Mouse (Mus musculus): ENCODE measurements at regions not wholly inside any gene's neighbourhood (a gene's known extent, or its start where the extent isn't known, plus 50 kb on each side); places are given as distances from the start of the nearest gene placed in this dataset.
A peak's percentile ranks its signal among the peaks of the same experiment; 100 is the strongest.

DNA sequence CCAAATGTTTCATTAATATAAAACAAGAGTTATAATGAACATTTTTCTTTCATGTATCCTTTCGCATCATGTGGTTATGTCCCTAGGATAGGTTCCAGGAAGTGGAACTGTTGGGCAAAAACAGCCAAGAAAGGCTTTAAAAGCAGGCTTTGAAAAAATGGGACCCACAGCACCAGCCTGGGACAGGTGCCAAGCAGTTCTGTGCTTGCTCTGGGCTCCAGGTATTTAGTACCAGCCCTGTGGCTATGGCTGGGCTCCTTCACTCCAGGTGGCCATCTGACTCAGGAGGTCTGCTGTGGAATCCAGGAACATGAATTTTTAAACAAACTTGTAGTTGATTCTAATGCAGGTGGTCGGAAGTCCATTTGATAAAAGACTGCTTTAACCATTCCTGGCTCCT, 119.8 kb upstream of the Adpgk start:
- Histone ChIP-seq H3K27ac (ENCODE audit: low read depth, low read length) (no peak overlapping the region), H3K4me3 (ENCODE audit: low read depth, low read length) (no peak overlapping the region), H3K9ac (ENCODE audit: low read depth, low read length) (no peak overlapping the region), H3K9me3 (ENCODE audit: control insufficient read depth, low read length) (no peaks in the 10 kb centered on the region), H3K27me3 (ENCODE audit: control insufficient read depth, insufficient read depth, low read length) (no peaks in the 10 kb centered on the region), H3K4me2 (replicated peaks; ENCODE audit: low read depth, low read length) (no peak overlapping the region), H3K36me3 (ENCODE audit: control insufficient read depth, insufficient read depth, low read length) (no peaks in the 10 kb centered on the region), H3K4me1 (replicated peaks; ENCODE audit: control insufficient read depth, insufficient read depth, low read length) (no peaks in the 10 kb centered on the region)
- ATAC-seq (ENCODE audit: low FRiP score) (no peak), DNase-seq (ENCODE audit: low spot score) (no peak)
- 99% methylated on average over 2 of the region's 2 CpGs for WGBS

DNA sequence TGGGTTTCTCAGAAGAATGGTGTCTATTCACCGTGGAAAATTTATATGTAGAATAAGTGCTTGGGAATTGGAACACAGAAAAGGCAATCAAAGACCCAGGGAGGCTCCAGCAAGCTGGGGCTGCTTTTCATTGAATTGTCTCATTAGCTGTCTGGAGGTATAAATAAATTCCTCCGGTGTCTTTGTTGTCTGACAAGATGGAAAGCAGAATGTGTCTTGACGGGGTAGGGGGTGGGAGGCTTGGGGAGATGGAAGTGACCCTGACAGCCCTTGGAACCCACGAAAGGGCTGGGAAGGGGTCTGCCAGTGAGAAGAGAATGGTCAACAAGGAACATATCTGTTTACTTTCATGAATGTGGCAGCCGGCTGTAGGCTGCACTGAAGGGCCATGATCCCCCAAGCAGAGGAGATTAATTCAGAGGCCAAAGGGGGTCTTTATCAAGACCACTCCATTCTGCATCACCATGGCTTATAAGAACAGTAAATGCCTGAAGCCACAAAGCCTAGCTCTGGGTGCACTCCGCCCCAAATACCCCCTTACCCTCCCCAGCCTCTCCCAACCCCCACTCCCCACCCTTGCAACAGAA, 127.2 kb upstream of the Neo1 start:
- H3K9me3 ChIP-seq (ENCODE audit: control insufficient read depth, low read length), result no peaks in the 10 kb centered on the region
- H3K36me3 ChIP-seq (ENCODE audit: control insufficient read depth, insufficient read depth, low read length), result no peaks in the 10 kb centered on the region
- no peak overlapping the region for H3K4me3 ChIP-seq (ENCODE audit: low read depth, low read length)
- peaks cover 4% of the 10 kb centered on the region for H3K4me1 ChIP-seq (replicated peaks; ENCODE audit: control insufficient read depth, insufficient read depth, low read length)
- WGBS, result 24% methylated on average over 6 of the region's 6 CpGs
- H3K27ac ChIP-seq (ENCODE audit: low read depth, low read length), result peak overlapping the region; percentile 45
- H3K4me2 ChIP-seq (replicated peaks; ENCODE audit: low read depth, low read length), result no peak overlapping the region
- ATAC-seq (ENCODE audit: low FRiP score) (peak; percentile 90), DNase-seq (ENCODE audit: low spot score) (peak; percentile 57)
- no peaks in the 10 kb centered on the region for H3K27me3 ChIP-seq (ENCODE audit: control insufficient read depth, insufficient read depth, low read length)
- no peak overlapping the region for H3K9ac ChIP-seq (ENCODE audit: low read depth, low read length)

DNA sequence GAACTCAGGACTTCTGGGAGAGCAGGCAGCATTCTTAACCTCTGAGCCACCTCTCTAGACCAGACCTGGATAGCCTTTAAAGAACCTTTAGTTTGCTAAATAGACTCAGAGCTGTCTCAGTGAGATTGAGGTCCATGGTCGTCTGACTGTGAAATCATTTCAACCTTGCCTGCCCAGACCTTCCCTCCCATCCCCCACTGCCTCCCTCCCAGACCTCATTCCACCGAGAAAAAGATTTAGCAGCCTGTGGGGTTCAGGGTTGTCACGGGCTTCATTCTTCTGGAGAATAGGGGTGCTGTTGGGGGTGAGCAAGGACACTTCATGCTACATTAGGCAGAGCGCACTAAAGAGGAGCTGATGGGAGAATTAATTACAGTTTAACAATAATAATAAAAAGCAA, 126.7 kb upstream of the Neo1 start:
- Histone ChIP-seq H3K4me1 (replicated peaks; ENCODE audit: control insufficient read depth, insufficient read depth, low read length) (peaks cover 4% of the 10 kb centered on the region), H3K9me3 (ENCODE audit: control insufficient read depth, low read length) (no peaks in the 10 kb centered on the region), H3K4me2 (replicated peaks; ENCODE audit: low read depth, low read length) (no peak overlapping the region), H3K36me3 (ENCODE audit: control insufficient read depth, insufficient read depth, low read length) (no peaks in the 10 kb centered on the region), H3K27me3 (ENCODE audit: control insufficient read depth, insufficient read depth, low read length) (no peaks in the 10 kb centered on the region), H3K9ac (ENCODE audit: low read depth, low read length) (no peak overlapping the region), H3K4me3 (ENCODE audit: low read depth, low read length) (no peak overlapping the region), H3K27ac (ENCODE audit: low read depth, low read length) (peak overlapping the region; percentile 45)
- ATAC-seq (ENCODE audit: low FRiP score) (peak; percentile 91), DNase-seq (ENCODE audit: low spot score) (peak; percentile 67)
- 17% methylated on average over 4 of the region's 4 CpGs for WGBS

DNA sequence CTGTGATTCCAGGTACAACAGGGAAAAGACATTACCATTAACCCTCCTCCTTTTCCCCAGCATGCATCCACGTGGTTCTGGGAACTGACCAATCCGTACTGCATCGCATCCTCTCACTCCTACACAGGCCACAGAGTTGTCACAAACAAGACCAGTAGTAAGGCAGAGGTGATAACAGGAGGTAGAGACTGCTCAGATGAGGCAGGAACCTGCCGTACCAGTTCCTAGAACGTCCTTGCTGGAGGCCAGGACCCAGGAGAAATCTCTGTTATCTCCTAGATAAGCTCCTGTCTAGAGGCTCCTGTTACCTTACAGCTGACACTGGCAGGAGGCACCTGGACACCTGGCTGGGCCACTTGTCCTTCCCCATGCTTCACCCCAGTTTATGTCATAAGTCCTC, 121.4 kb upstream of the Neo1 start:
- H3K4me2 ChIP-seq (replicated peaks; ENCODE audit: low read depth, low read length), result no peak overlapping the region
- H3K4me1 ChIP-seq (replicated peaks; ENCODE audit: control insufficient read depth, insufficient read depth, low read length), result peaks cover 5% of the 10 kb centered on the region; the same call in 1 of the 2 replicates
- ATAC-seq (ENCODE audit: low FRiP score) (no peak), DNase-seq (ENCODE audit: low spot score) (no peak)
- H3K36me3 ChIP-seq (ENCODE audit: control insufficient read depth, insufficient read depth, low read length), result no peaks in the 10 kb centered on the region
- H3K4me3 ChIP-seq (ENCODE audit: low read depth, low read length), result no peak overlapping the region
- no peaks in the 10 kb centered on the region for H3K9me3 ChIP-seq (ENCODE audit: control insufficient read depth, low read length)
- no peak overlapping the region for H3K27ac ChIP-seq (ENCODE audit: low read depth, low read length)
- WGBS, result 75% methylated on average over 5 of the region's 5 CpGs
- no peak overlapping the region for H3K9ac ChIP-seq (ENCODE audit: low read depth, low read length)
- peaks cover 2% of the 10 kb centered on the region; the same call in 1 of the 2 replicates for H3K27me3 ChIP-seq (ENCODE audit: control insufficient read depth, insufficient read depth, low read length)

DNA sequence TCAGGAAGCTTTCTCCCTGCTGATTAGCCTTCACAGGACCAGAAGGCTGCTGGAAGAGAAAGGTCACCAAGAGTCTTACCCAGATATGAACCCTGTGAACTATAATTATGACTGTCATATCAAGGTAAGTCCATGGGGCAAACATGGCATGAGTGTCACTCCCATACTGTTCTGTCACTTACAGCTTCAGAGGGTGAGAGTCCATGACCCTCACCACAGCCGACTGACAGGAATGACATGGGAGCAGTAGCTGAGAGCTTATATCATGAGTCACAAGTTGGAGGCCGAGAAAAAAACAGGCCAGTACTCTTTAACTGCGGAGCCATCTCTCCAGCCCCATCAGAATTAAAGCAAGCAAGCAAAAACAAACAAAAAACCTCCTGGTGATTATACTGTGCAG, 117.7 kb upstream of the Neo1 start:
- no peak for ATAC-seq (ENCODE audit: low FRiP score)
- WGBS, result 74% methylated on average over 3 of the region's 3 CpGs
- Histone ChIP-seq H3K4me1 (replicated peaks; ENCODE audit: control insufficient read depth, insufficient read depth, low read length) (0 out of 2 replicates have a peak, but pooled peaks cover 3% of the 10 kb centered on the region), H3K36me3 (ENCODE audit: control insufficient read depth, insufficient read depth, low read length) (no peaks in the 10 kb centered on the region), H3K4me2 (replicated peaks; ENCODE audit: low read depth, low read length) (no peak overlapping the region), H3K27ac (ENCODE audit: low read depth, low read length) (no peak overlapping the region), H3K4me3 (ENCODE audit: low read depth, low read length) (no peak overlapping the region), H3K9ac (ENCODE audit: low read depth, low read length) (no peak overlapping the region), H3K9me3 (ENCODE audit: control insufficient read depth, low read length) (no peaks in the 10 kb centered on the region), H3K27me3 (ENCODE audit: control insufficient read depth, insufficient read depth, low read length) (peaks cover 4% of the 10 kb centered on the region; the same call in 1 of the 2 replicates)
- DNase-seq (ENCODE audit: low spot score), result no peak

DNA sequence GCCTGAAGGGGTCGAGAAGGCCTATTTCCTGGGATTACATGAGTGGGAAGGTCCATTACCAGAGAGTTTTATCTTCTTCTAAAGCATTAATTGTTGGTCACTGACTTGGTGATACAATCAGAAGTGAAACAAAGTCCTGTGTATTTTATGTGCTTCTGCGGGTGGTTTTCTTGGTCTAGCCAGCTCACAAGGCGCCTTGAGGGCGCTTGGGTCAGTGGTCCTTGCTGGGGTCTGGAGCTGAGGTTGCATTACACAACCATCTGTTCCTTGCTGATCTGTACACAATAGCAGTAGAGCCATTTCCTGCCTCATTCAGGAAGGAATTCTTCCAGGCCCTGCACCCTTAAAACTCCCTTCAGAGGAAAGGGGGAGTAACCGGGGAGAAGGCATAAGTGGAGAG, 116.9 kb upstream of the Neo1 start:
- Histone ChIP-seq H3K27me3 (ENCODE audit: control insufficient read depth, insufficient read depth, low read length) (peaks cover 4% of the 10 kb centered on the region; the same call in 1 of the 2 replicates), H3K4me2 (replicated peaks; ENCODE audit: low read depth, low read length) (no peak overlapping the region), H3K9me3 (ENCODE audit: control insufficient read depth, low read length) (no peaks in the 10 kb centered on the region), H3K9ac (ENCODE audit: low read depth, low read length) (no peak overlapping the region), H3K27ac (ENCODE audit: low read depth, low read length) (no peak overlapping the region), H3K4me3 (ENCODE audit: low read depth, low read length) (no peak overlapping the region), H3K4me1 (replicated peaks; ENCODE audit: control insufficient read depth, insufficient read depth, low read length) (0 out of 2 replicates have a peak, but pooled peaks cover 3% of the 10 kb centered on the region), H3K36me3 (ENCODE audit: control insufficient read depth, insufficient read depth, low read length) (no peaks in the 10 kb centered on the region)
- ATAC-seq (ENCODE audit: low FRiP score), result no peak
- WGBS, result 58% methylated on average over 5 of the region's 5 CpGs
- peak; percentile 9 for DNase-seq (ENCODE audit: low spot score)

DNA sequence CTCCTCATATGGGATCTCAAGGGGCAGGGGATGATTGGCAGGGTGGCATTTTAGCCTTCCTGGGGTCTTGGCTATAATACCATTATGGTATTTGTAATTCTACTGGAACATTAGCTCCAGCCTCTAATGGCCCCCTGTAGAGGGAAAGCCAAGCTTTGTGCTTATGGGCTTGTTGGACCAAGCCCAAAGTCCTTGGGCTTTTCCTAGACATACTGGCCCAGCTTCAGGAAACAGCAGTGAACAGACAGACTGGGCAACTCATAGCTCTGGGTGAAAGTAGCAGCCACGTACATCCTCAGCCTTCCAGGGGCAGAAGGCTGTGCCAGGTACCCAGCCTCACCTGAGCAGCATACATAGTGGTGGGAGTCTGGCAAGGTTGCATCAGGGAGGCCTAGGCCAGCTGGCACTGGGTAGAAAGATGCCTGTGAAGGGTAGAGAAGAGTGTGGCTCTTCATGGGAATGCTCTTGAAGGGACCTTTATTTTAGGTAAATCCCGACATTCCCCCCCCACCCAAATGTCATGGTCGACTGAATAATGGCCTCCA, 108.1 kb upstream of the Neo1 start:
- DNase-seq (ENCODE audit: low spot score), result no peak
- no peak overlapping the region for H3K27ac ChIP-seq (ENCODE audit: low read depth, low read length)
- no peak overlapping the region for H3K9ac ChIP-seq (ENCODE audit: low read depth, low read length)
- no peaks in the 10 kb centered on the region for H3K36me3 ChIP-seq (ENCODE audit: control insufficient read depth, insufficient read depth, low read length)
- H3K27me3 ChIP-seq (ENCODE audit: control insufficient read depth, insufficient read depth, low read length), result 0 out of 2 replicates have a peak, but pooled peaks cover under 1% of the 10 kb centered on the region
- no peaks in the 10 kb centered on the region for H3K4me1 ChIP-seq (replicated peaks; ENCODE audit: control insufficient read depth, insufficient read depth, low read length)
- no peak for ATAC-seq (ENCODE audit: low FRiP score)
- no peak overlapping the region for H3K4me2 ChIP-seq (replicated peaks; ENCODE audit: low read depth, low read length)
- no peak overlapping the region for H3K4me3 ChIP-seq (ENCODE audit: low read depth, low read length)
- 82% methylated on average over 3 of the region's 3 CpGs for WGBS
- no peaks in the 10 kb centered on the region for H3K9me3 ChIP-seq (ENCODE audit: control insufficient read depth, low read length)

DNA sequence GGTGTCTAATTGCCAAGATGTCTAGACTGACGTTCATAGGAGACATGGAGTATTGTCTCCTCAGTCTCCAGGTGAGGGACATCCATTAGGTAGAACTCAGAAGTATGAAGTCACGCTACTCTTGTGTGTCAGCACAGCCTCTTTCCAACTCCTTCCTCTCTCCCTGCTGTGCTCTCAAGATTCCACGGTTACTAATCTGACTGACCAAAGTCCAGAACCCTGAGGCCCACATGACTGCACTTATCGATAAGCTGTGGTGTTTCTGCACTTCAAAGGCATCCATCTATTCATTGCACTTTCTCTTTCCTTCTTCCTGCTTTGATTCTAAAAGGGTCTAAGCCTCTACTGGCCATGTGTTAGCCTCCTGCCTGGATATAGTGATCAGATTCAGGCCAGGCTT, 107.4 kb upstream of the Neo1 start:
- Histone ChIP-seq H3K27me3 (ENCODE audit: control insufficient read depth, insufficient read depth, low read length) (no peaks in the 10 kb centered on the region), H3K36me3 (ENCODE audit: control insufficient read depth, insufficient read depth, low read length) (no peaks in the 10 kb centered on the region), H3K4me3 (ENCODE audit: low read depth, low read length) (no peak overlapping the region), H3K9me3 (ENCODE audit: control insufficient read depth, low read length) (no peaks in the 10 kb centered on the region), H3K4me2 (replicated peaks; ENCODE audit: low read depth, low read length) (no peak overlapping the region), H3K27ac (ENCODE audit: low read depth, low read length) (no peak overlapping the region), H3K9ac (ENCODE audit: low read depth, low read length) (no peak overlapping the region), H3K4me1 (replicated peaks; ENCODE audit: control insufficient read depth, insufficient read depth, low read length) (no peaks in the 10 kb centered on the region)
- no peak for DNase-seq (ENCODE audit: low spot score)
- ATAC-seq (ENCODE audit: low FRiP score), result no peak
- WGBS, result 93% methylated on average over 4 of the region's 4 CpGs
